Mouse (Mus musculus) heart, postnatal 0 days (tissue): ENCODE data around the gene Srarp. TPM values are rescaled to one million over a fixed set of nuclear protein-coding genes. Genes with fewer than 3 reads are reported as not detected.

Experiments used
- ATAC-seq: fragments of 200-750 bp; cut with Nextera tagmentation; 2 replicates; pipeline ENCODE4 v1.8.0; 2017; ENCODE audit warnings: low read depth, moderate number of reproducible peaks, moderate library complexity; ENCODE audit not compliant: insufficient read depth
- DNase-seq: peaks from one replicate; pipeline ENCODE4 v3.0.0-alpha.2; 2016; ENCODE audit warnings: low spot score
- H3K27ac ChIP-seq: fragments of 300-500 bp; sonication (generic); 2 replicates; pipeline ENCODE4 v1.5.1; 2014; ENCODE audit warnings: low read depth, mild to moderate bottlenecking
- H3K27me3 ChIP-seq: fragments of 300-500 bp; sonication (generic); 2 replicates; pipeline ENCODE4 v1.6.1; 2014; ENCODE audit warnings: low read length, mixed read lengths; ENCODE audit not compliant: control insufficient read depth, insufficient read depth
- H3K36me3 ChIP-seq: fragments of 300-500 bp; sonication (generic); replicated peaks from 2 replicates; pipeline ENCODE4 v1.6.1; 2014; ENCODE audit warnings: low read length, mixed read lengths; ENCODE audit not compliant: control insufficient read depth, insufficient read depth
- H3K4me1 ChIP-seq: fragments of 300-500 bp; sonication (generic); 2 replicates; pipeline ENCODE4 v1.6.1; 2014; ENCODE audit warnings: antibody characterized with exemption; ENCODE audit not compliant: control insufficient read depth, insufficient read depth
- H3K4me2 ChIP-seq: fragments of 300-500 bp; sonication (generic); 2 replicates; pipeline ENCODE4 v1.6.1; 2014; ENCODE audit warnings: low read depth, mild to moderate bottlenecking, low read length, moderate library complexity
- H3K4me3 ChIP-seq: fragments of 300-500 bp; sonication (generic); 2 replicates; pipeline ENCODE4 v1.5.1; 2014; ENCODE audit warnings: low read depth, low read length
- H3K9ac ChIP-seq: fragments of 300-500 bp; sonication (generic); replicated peaks from 2 replicates; pipeline ENCODE4 v1.6.1; 2014; ENCODE audit warnings: low read depth, low read length, mixed read lengths
- H3K9me3 ChIP-seq: fragments of 300-500 bp; sonication (generic); replicated peaks from 2 replicates; pipeline ENCODE4 v1.6.1; 2016; ENCODE audit warnings: low read length; ENCODE audit not compliant: control insufficient read depth
- CTCF ChIP-seq: IDR thresholded peaks from 2 replicates; pipeline ENCODE4 v1.5.1; 2016; ENCODE audit warnings: antibody characterized with exemption, control low read depth, low read depth
- EP300 ChIP-seq: IDR thresholded peaks from 2 replicates; pipeline ENCODE4 v1.6.1; 2016; ENCODE audit warnings: antibody characterized with exemption, low read depth
- WGBS: fragments of 180-500 bp; shearing (Covaris S2); extraction: QIAGEN DNeasy Blood & Tissue Kit; methylation state at CpG from one replicate; pipeline ENCODE4 v1.1.7; 2014; 5-methylcytosine and 5-hydroxymethylcytosine counted together
- polyA plus RNA-seq: library from polyadenylated mRNA; unstranded; fragments of >200 nt; fragmentation: Nextera tagmentation; extraction: Ambion mirVana; gene quantifications from 2 replicates; pipeline ENCODE4 v1.2.1, GENCODE M21; 2015
- total RNA-seq: library from RNA; depleted of rRNA; stranded (reverse); fragments of >200 nt; gene quantifications from 2 replicates; pipeline ENCODE4 v1.2.3, GENCODE M21; 2014; ENCODE audit warnings: low replicate concordance

Gene Srarp
- total and polyA plus RNA-seq, 2 experiments from 2014 or later: not detected

GRCm38 (mm10) chr4:141461576-141461975 lies 25.7 kb upstream of the Srarp start:
- 86% methylated on average over 12 of the region's 12 CpGs for WGBS
- H3K4me1 ChIP-seq: peaks cover 8% of the 10 kb centered on the region; the same call in 1 of the 2 replicates
- no peaks in the 10 kb centered on the region for H3K9me3 ChIP-seq
- no peaks in the 10 kb centered on the region for H3K27me3 ChIP-seq
- no peak for DNase-seq
- H3K36me3 ChIP-seq: peaks cover 51% of the 10 kb centered on the region
- H3K27ac ChIP-seq: no peak overlapping the region
- no peak overlapping the region for H3K4me2 ChIP-seq
- TF ChIP-seq CTCF: no peak
- TF ChIP-seq EP300: no peak
- H3K4me3 ChIP-seq: no peak overlapping the region
- H3K9ac ChIP-seq: no peak overlapping the region
- no peak for ATAC-seq

- Histone ChIP-seq H3K36me3 (peaks cover 50% of the 10 kb centered on the region), H3K4me2 (no peak overlapping the region), H3K27me3 (no peaks in the 10 kb centered on the region), H3K27ac (no peak overlapping the region), H3K9me3 (no peaks in the 10 kb centered on the region), H3K4me3 (no peak overlapping the region), H3K4me1 (peaks cover 8% of the 10 kb centered on the region; the same call in 1 of the 2 replicates), H3K9ac (no peak overlapping the region)
- DNase-seq (no peak), ATAC-seq (no peak)
- WGBS: 69% methylated on average over 12 of the region's 12 CpGs
- TF ChIP-seq EP300 (no peak), CTCF (no peak)
These were observed 25.2 kb upstream of the Srarp start for GRCm38 (mm10) chr4:141461088-141461487.

- 91% methylated on average over 4 of the region's 4 CpGs for WGBS
- no peak for ATAC-seq
- no peak for TF ChIP-seq EP300
- no peak for TF ChIP-seq CTCF
These were observed 24.6 kb upstream of the Srarp start for GRCm38 (mm10) chr4:141460481-141460880.

GRCm38 (mm10) chr4:141459766-141460165 lies 23.9 kb upstream of the Srarp start:
- no peak overlapping the region for H3K4me2 ChIP-seq
- 89% methylated on average over 9 of the region's 9 CpGs for WGBS
- peaks cover 37% of the 10 kb centered on the region for H3K36me3 ChIP-seq
- DNase-seq (no peak), ATAC-seq (no peak)
- no peak overlapping the region for H3K9ac ChIP-seq
- H3K4me3 ChIP-seq: no peak overlapping the region
- TF ChIP-seq EP300 (no peak), CTCF (no peak)
- no peaks in the 10 kb centered on the region for H3K27me3 ChIP-seq
- H3K27ac ChIP-seq: no peak overlapping the region
- peaks cover 8% of the 10 kb centered on the region; the same call in 1 of the 2 replicates for H3K4me1 ChIP-seq
- H3K9me3 ChIP-seq: no peaks in the 10 kb centered on the region

More at GRCm38 (mm10) chr4:141460481-141460880, 24.6 kb upstream of the Srarp start:
- H3K9me3 ChIP-seq: no peaks in the 10 kb centered on the region
- no peak overlapping the region for H3K9ac ChIP-seq
- no peaks in the 10 kb centered on the region for H3K27me3 ChIP-seq
- peaks cover 44% of the 10 kb centered on the region for H3K36me3 ChIP-seq
- H3K4me1 ChIP-seq: peaks cover 8% of the 10 kb centered on the region; the same call in 1 of the 2 replicates
- no peak overlapping the region for H3K4me3 ChIP-seq
- H3K27ac ChIP-seq: no peak overlapping the region
- H3K4me2 ChIP-seq: no peak overlapping the region
- DNase-seq: no peak

GRCm38 (mm10) chr4:141458888-141459287 lies 23.0 kb upstream of the Srarp start:
- 73% methylated on average over 3 of the region's 3 CpGs for whole genome bisulfite sequencing
- Histone ChIP-seq H3K36me3 (peaks cover 28% of the 10 kb centered on the region), H3K27me3 (no peaks in the 10 kb centered on the region), H3K9ac (no peak overlapping the region), H3K27ac (no peak overlapping the region), H3K4me3 (no peak overlapping the region), H3K4me1 (peaks cover 8% of the 10 kb centered on the region; the same call in 1 of the 2 replicates), H3K9me3 (no peaks in the 10 kb centered on the region), H3K4me2 (no peak overlapping the region)
- no peak for DNase-seq
- ATAC-seq: no peak
- TF ChIP-seq EP300: no peak
- no peak for TF ChIP-seq CTCF

- ATAC-seq: peak; percentile 65
- peaks cover 25% of the 10 kb centered on the region for H3K36me3 ChIP-seq
These were observed 22.3 kb upstream of the Srarp start for GRCm38 (mm10) chr4:141458236-141458635.

More at GRCm38 (mm10) chr4:141458236-141458635, 22.3 kb upstream of the Srarp start:
- peaks cover 8% of the 10 kb centered on the region; the same call in 1 of the 2 replicates for H3K4me1 ChIP-seq
- no peaks in the 10 kb centered on the region for H3K9me3 ChIP-seq
- H3K4me2 ChIP-seq: no peak overlapping the region
- 0 out of 2 replicates have a peak overlapping the region, but pooled peaks have one; percentile 30 for H3K27ac ChIP-seq
- 23% methylated on average over 7 of the region's 7 CpGs for WGBS
- H3K9ac ChIP-seq: no peak overlapping the region; the same call in 1 of the 2 replicates
- TF ChIP-seq EP300: no peak
- TF ChIP-seq CTCF: no peak
- DNase-seq: peak; percentile 41
- no peaks in the 10 kb centered on the region for H3K27me3 ChIP-seq
- H3K4me3 ChIP-seq: no peak overlapping the region
